Mouse (Mus musculus) liver, adult 2 months (tissue): ENCODE measurements around the gene Cfap44.

Source experiments
- CTCF ChIP-seq: fragments of 200-500 bp; IDR thresholded peaks from 2 replicates; pipeline ENCODE4 v1.5.1; 2011; ENCODE audit warnings: low read depth, low read length, control low read depth
- POLR2A ChIP-seq: fragments of 200-500 bp; IDR thresholded peaks from 2 replicates; pipeline ENCODE4 v1.6.1; 2011; ENCODE audit warnings: low read length, control low read depth; ENCODE audit not compliant: insufficient read depth; ENCODE audit errors: extremely low read depth

GRCm38 (mm10) chr16:44356291-44356690, 38.3 kb upstream of the Cfap44 start:
- TF ChIP-seq CTCF (no peak), POLR2A (no peak)
